Mouse (Mus musculus): ENCODE results near the gene Cib2. TPM values are rescaled to one million over a fixed set of nuclear protein-coding genes. Genes with fewer than 3 reads are reported as not detected.
A peak's percentile ranks its signal among the peaks of the same experiment; 100 is the strongest.

Gene Cib2
- polyA plus RNA-seq (2012; rRNA removed): 13.4 and 14.3 TPM in 2 replicates
- polyA plus RNA-seq (2014; fragmentation: Nextera tagmentation; extraction: Ambion mirVana): 26.5 and 31.6 TPM in 2 replicates

DNA sequence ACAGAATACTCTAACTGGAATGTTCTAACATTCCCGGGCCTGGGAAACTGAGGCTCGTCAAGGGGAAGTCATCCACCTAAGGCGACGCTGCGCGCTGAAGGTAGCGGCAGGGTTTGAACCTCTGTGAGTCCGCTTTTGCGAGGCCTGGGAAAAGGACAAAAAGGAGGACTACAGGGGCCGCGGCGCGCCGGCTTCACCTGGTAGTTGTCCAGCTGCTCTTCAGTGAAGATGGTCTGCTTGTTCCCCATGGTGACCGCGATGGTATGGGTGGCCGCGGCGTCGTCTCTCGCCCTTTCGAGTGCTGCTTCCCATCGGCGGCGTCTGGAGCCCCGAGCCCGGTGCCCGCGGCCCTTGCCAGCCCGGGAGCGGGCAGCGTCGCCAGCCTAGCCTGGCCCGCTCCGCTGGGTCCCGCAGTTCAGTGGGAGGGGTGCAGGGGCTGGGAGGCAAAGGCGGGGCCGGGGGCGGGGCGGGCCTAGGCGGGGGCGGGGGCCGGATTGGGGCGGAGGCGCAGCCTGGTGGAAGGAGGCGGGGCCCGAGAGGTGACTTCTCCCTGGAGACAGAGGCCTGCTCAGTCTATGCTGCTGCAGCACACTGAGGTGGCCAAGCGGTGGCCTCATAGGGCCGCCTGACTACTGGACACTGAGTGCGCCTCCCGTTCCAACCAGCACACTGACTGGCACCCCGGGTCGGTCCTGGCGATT is at the start of gene Cib2:
Gene Cib2 (minus strand): TSS at position 448 of the 701 bp plus-strand sequence.
- Histone ChIP-seq H3K9ac (ENCODE audit: low read depth, low read length, severe bottlenecking) (peak within 1 kb of the TSS; percentile 63), H3K4me1 (ENCODE audit: control insufficient read depth, insufficient read depth, low read length) (no peaks in the 10 kb centered on the region; the same call in 1 of the 2 replicates), H3K27me3 (ENCODE audit: control insufficient read depth, insufficient read depth, low read length) (no peaks in the 10 kb centered on the region), H3K9me3 (ENCODE audit: control insufficient read depth, low read length) (no peaks in the 10 kb centered on the region), H3K36me3 (ENCODE audit: control insufficient read depth, insufficient read depth, low read length) (no peaks in the 10 kb centered on the region), H3K4me2 (replicated peaks; ENCODE audit: low read depth, low read length, severe bottlenecking) (peak within 1 kb of the TSS; percentile 86), H3K27ac (replicated peaks; ENCODE audit: low read depth, low read length) (no peak within 1 kb of the TSS), H3K4me3 (replicated peaks; ENCODE audit: low read length) (peak within 1 kb of the TSS; percentile 60)
- 2% methylated on average over 43 of the region's 54 CpGs for WGBS
- ATAC-seq (ENCODE audit: low FRiP score, low read depth) (peak; percentile 92), DNase-seq (ENCODE audit: low spot score) (peak; percentile 90)
- 0 out of 2 replicates have a peak, but pooled peaks have one; percentile 14 for TF ChIP-seq POLR2A (IDR thresholded peaks at IDR 0.05; ENCODE audit: borderline replicate concordance, extremely low read depth, insufficient read depth, insufficient read length)

DNA sequence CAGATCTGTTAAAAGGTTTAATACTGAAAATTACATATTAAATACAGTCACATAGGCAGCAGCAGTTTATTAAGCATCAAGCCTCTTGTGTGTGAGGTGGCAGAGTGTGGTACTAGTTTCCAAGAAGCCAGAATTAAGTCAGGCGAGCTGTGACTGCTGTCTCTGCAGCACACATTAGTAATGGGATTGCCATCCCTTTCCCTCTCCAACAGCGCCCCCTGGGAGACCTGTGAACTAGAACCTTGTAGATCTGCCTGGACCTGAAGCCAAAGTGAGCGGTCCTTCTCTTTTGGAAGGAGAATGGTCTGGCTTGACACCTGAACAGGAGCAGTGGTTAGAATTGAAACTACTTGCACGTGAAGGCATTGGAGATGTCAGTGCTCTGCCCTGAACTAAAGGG is 44.9 kb upstream of the Cib2 start:
- no peak overlapping the region for H3K4me2 ChIP-seq (replicated peaks; ENCODE audit: low read depth, low read length, severe bottlenecking)
- no peaks in the 10 kb centered on the region for H3K9me3 ChIP-seq (ENCODE audit: control insufficient read depth, low read length)
- H3K4me1 ChIP-seq (ENCODE audit: control insufficient read depth, insufficient read depth, low read length): no peaks in the 10 kb centered on the region
- WGBS: 65% methylated on average over 4 of the region's 4 CpGs
- no peak overlapping the region for H3K9ac ChIP-seq (ENCODE audit: low read depth, low read length, severe bottlenecking)
- peaks cover 34% of the 10 kb centered on the region for H3K36me3 ChIP-seq (ENCODE audit: control insufficient read depth, insufficient read depth, low read length)
- no peak for TF ChIP-seq POLR2A (IDR thresholded peaks at IDR 0.05; ENCODE audit: borderline replicate concordance, extremely low read depth, insufficient read depth, insufficient read length)
- H3K4me3 ChIP-seq (replicated peaks; ENCODE audit: low read length): no peak overlapping the region
- DNase-seq (ENCODE audit: low spot score): peak; percentile 44
- ATAC-seq (ENCODE audit: low FRiP score, low read depth): no peak
- H3K27me3 ChIP-seq (ENCODE audit: control insufficient read depth, insufficient read depth, low read length): no peaks in the 10 kb centered on the region
- H3K27ac ChIP-seq (replicated peaks; ENCODE audit: low read depth, low read length): no peak overlapping the region

DNA sequence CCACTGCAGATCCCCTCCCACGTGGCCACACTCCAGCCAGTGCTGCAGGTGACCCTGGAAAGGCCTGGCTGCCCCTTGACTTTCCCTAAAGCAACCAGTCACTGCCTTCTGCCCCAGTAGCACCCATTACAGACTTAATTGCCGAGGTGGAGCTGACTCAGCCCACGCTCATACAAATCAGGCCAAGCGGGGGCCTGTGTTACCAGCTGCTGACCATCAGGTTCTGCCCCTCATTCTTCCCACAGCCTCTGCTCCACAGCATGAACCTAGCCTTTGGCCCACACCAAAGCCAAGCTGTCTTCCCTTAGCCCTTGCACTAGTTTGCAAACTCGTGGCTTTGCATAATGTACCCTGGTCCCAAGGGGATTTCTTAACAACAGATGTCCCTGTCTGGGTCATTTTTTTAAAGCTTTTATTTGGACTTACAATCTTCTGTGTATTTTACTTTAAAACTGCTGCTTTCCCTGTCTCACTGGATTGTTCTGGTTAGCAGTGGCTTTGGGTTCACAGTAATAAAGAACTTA is 44.2 kb upstream of the Cib2 start:
- no peak overlapping the region for H3K27ac ChIP-seq (replicated peaks; ENCODE audit: low read depth, low read length)
- WGBS: 87% methylated on average over 5 of the region's 5 CpGs
- H3K9ac ChIP-seq (ENCODE audit: low read depth, low read length, severe bottlenecking): no peak overlapping the region
- H3K4me2 ChIP-seq (replicated peaks; ENCODE audit: low read depth, low read length, severe bottlenecking): no peak overlapping the region
- no peaks in the 10 kb centered on the region for H3K4me1 ChIP-seq (ENCODE audit: control insufficient read depth, insufficient read depth, low read length)
- no peaks in the 10 kb centered on the region for H3K27me3 ChIP-seq (ENCODE audit: control insufficient read depth, insufficient read depth, low read length)
- ATAC-seq (ENCODE audit: low FRiP score, low read depth) (no peak), DNase-seq (ENCODE audit: low spot score) (no peak)
- peaks cover 41% of the 10 kb centered on the region for H3K36me3 ChIP-seq (ENCODE audit: control insufficient read depth, insufficient read depth, low read length)
- no peaks in the 10 kb centered on the region for H3K9me3 ChIP-seq (ENCODE audit: control insufficient read depth, low read length)
- no peak for TF ChIP-seq POLR2A (IDR thresholded peaks at IDR 0.05; ENCODE audit: borderline replicate concordance, extremely low read depth, insufficient read depth, insufficient read length)
- no peak overlapping the region for H3K4me3 ChIP-seq (replicated peaks; ENCODE audit: low read length)

DNA sequence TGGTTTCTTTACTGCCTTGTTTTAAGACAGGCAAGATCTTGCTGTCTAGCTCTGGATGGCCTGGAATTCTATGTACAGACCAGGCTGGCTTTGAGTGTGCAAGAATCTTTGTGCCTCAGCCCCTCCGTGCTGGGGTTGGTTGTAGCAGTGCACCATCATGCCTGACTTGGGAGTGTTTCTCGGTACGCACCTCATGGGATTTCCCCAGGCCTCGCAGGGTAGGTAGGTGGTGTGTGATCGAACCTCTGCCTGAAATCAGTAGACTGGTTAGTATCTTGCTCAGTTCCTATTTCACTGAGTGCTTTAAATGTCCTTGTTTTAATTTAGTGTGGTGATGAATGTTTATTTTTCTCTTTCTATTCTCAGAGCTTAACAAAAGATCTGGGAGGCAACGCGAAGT is 42.9 kb upstream of the Cib2 start:
- no peak for TF ChIP-seq POLR2A (IDR thresholded peaks at IDR 0.05; ENCODE audit: borderline replicate concordance, extremely low read depth, insufficient read depth, insufficient read length)
- no peak overlapping the region for H3K4me3 ChIP-seq (replicated peaks; ENCODE audit: low read length)
- no peak overlapping the region for H3K4me2 ChIP-seq (replicated peaks; ENCODE audit: low read depth, low read length, severe bottlenecking)
- H3K36me3 ChIP-seq (ENCODE audit: control insufficient read depth, insufficient read depth, low read length): peaks cover 54% of the 10 kb centered on the region
- 89% methylated on average over 7 of the region's 7 CpGs for WGBS
- H3K27me3 ChIP-seq (ENCODE audit: control insufficient read depth, insufficient read depth, low read length): no peaks in the 10 kb centered on the region
- H3K9me3 ChIP-seq (ENCODE audit: control insufficient read depth, low read length): no peaks in the 10 kb centered on the region
- no peaks in the 10 kb centered on the region for H3K4me1 ChIP-seq (ENCODE audit: control insufficient read depth, insufficient read depth, low read length)
- H3K27ac ChIP-seq (replicated peaks; ENCODE audit: low read depth, low read length): no peak overlapping the region
- DNase-seq (ENCODE audit: low spot score) (no peak), ATAC-seq (ENCODE audit: low FRiP score, low read depth) (no peak)
- no peak overlapping the region for H3K9ac ChIP-seq (ENCODE audit: low read depth, low read length, severe bottlenecking)

DNA sequence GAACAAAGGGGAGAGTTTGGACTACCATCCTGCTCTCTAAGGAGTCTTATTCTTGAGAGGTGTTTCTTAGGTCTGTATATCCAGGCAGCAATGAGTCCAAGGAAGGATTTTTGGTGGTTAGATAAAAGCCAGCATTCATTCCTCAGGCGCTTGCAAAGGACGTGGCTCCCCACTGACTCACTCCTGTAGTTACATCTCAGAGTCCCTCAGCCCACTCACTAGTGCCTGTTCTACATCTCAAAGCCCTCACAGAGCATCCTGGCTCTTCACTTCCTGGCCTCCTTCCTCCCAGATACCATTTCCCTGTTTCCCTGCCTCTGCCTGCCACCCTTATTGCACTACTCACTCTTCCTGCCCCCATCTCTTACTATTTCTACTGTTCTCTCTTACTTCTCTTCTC is 42.4 kb upstream of the Cib2 start:
- Histone ChIP-seq H3K4me2 (replicated peaks; ENCODE audit: low read depth, low read length, severe bottlenecking) (no peak overlapping the region), H3K36me3 (ENCODE audit: control insufficient read depth, insufficient read depth, low read length) (peaks cover 59% of the 10 kb centered on the region), H3K27me3 (ENCODE audit: control insufficient read depth, insufficient read depth, low read length) (no peaks in the 10 kb centered on the region), H3K9ac (ENCODE audit: low read depth, low read length, severe bottlenecking) (no peak overlapping the region), H3K4me3 (replicated peaks; ENCODE audit: low read length) (no peak overlapping the region), H3K4me1 (ENCODE audit: control insufficient read depth, insufficient read depth, low read length) (no peaks in the 10 kb centered on the region), H3K9me3 (ENCODE audit: control insufficient read depth, low read length) (no peaks in the 10 kb centered on the region), H3K27ac (replicated peaks; ENCODE audit: low read depth, low read length) (no peak overlapping the region)
- WGBS: 79% methylated on average over 2 of the region's 2 CpGs
- ATAC-seq (ENCODE audit: low FRiP score, low read depth) (no peak), DNase-seq (ENCODE audit: low spot score) (no peak)
- TF ChIP-seq POLR2A (IDR thresholded peaks at IDR 0.05; ENCODE audit: borderline replicate concordance, extremely low read depth, insufficient read depth, insufficient read length): no peak

Measured in limb, embryonic 14.5 days (tissue).